Mouse (Mus musculus) cortical plate, adult 2 months (tissue): ENCODE data around the gene Pik3c2b.

Experiments used
- CTCF ChIP-seq: fragments of 200-500 bp; IDR thresholded peaks from 2 replicates; pipeline ENCODE4 v1.5.1; 2011; ENCODE audit warnings: mild to moderate bottlenecking, control low read depth, low read length; ENCODE audit not compliant: insufficient read depth; ENCODE audit errors: extremely low read depth
- POLR2A ChIP-seq: fragments of 200-500 bp; IDR thresholded peaks from 2 replicates; pipeline ENCODE4 v1.6.1; 2011; ENCODE audit warnings: mild to moderate bottlenecking, low read length, control low read depth; ENCODE audit not compliant: insufficient read depth; ENCODE audit errors: extremely low read depth

DNA sequence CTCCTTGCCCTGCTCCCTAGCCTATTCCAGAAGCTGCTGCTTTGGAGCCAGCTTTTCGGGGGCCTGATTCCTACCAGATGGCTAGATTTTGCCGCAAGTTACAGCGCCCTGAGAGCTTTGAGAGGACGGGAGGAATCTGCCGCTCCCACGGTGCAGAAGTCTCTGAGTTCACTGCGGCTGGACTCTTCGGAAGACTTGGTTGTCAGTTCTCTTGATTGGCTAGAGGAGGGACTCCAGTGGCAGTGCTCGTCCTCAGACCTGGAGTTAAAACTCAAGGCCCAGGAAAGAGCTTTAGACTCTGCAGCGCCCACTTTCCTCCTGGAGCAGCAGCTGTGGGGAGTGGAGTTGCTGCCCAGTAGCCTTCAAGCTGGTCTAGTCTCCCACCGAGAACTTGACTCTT, 86.5 kb downstream of the Pik3c2b start:
- TF ChIP-seq CTCF (no peak), POLR2A (no peak)
